Mouse (Mus musculus) olfactory bulb, adult 2 months (tissue): ENCODE measurements around the gene Sv2b.

Experiments used
- CTCF ChIP-seq: fragments of 200-500 bp; IDR thresholded peaks from 2 replicates; pipeline ENCODE4 v1.5.1; 2012; ENCODE audit warnings: low read depth, mild to moderate bottlenecking, low read length, moderate library complexity; ENCODE audit not compliant: insufficient read depth
- POLR2A ChIP-seq: fragments of 200-500 bp; IDR thresholded peaks from 2 replicates; pipeline ENCODE4 v1.6.1; 2012; ENCODE audit warnings: mild to moderate bottlenecking, low read depth, low read length, moderate library complexity; ENCODE audit not compliant: insufficient read depth

DNA sequence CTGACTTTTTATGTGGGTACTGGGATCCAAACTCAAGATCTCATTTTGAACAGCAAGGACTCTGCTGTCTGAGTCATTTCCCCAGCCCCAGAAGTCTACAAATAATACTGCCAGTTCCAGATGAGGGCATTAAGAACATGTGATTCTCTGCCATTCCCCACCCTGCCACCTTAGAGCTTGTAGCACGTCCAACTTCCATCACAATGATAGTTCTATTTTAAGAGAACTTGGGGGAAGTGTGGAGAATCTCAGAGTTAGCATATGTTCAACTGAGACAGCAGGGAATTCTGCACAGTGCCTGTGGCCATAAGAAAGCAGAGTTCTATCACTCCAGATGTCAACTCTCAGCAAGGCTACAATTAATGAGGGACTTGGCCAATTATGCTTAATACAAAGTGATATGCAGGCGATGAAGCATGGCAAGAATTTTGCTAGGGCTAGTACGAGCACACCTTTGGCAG lies 37.1 kb downstream of the Sv2b start:
- TF ChIP-seq CTCF, result no peak
- no peak for TF ChIP-seq POLR2A
